Mouse (Mus musculus) olfactory bulb, adult 2 months (tissue): ENCODE measurements around the gene Rnpepl1.
A peak's percentile ranks its signal among the peaks of the same experiment; 100 is the strongest.

Experiments
- CTCF ChIP-seq: fragments of 200-500 bp; IDR thresholded peaks from 2 replicates; pipeline ENCODE4 v1.5.1; 2012; ENCODE audit warnings: low read depth, mild to moderate bottlenecking, low read length, moderate library complexity; ENCODE audit not compliant: insufficient read depth
- POLR2A ChIP-seq: fragments of 200-500 bp; IDR thresholded peaks from 2 replicates; pipeline ENCODE4 v1.6.1; 2012; ENCODE audit warnings: mild to moderate bottlenecking, low read depth, low read length, moderate library complexity; ENCODE audit not compliant: insufficient read depth

DNA sequence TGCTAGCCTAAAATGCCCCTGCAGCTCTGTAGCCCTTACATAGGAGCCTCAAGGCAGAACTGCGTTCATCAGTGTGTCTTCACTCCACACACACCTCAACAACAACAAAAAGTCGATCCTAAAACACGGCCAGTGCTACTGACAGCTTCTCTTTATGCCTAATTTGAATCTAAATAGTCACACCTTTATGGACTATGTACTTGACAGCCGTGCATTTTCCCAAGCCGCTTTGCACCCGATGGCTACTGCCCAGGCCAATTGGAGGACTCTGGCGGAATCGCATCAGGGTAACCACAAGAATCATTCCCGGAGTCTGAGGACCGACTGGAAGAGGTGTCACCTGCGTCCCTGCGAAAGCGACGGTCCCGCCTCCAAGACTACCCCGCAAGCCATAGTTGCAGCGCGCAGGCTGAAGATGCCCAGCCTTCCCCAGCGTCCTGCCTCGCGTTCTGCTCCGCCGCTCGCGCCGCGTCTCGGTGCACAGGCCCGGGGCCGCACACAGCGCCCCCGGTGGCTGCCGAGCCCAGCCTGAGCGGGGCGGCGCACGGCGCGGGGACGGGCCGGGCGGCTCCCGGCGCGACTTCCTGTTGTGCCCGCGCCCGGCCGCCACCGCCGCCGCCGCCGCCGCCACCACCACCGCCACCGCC is at the start of gene Rnpepl1:
- peak; percentile 64; the same call in 1 of the 2 replicates for TF ChIP-seq CTCF
- TF ChIP-seq POLR2A = 0 out of 2 replicates have a peak, but pooled peaks have one; percentile 13
